Mouse (Mus musculus) liver, postnatal 0 days (tissue): ENCODE results near the gene Ldhal6b. TPM values are rescaled to one million over a fixed set of nuclear protein-coding genes. Genes with fewer than 3 reads are reported as not detected.

Source experiments
- ATAC-seq: fragments of 200-750 bp; cut with Nextera tagmentation; 2 replicates; pipeline ENCODE4 v1.8.0; 2017; ENCODE audit warnings: mild to moderate bottlenecking, moderate library complexity
- DNase-seq: peaks from one replicate; pipeline ENCODE4 v3.0.0-alpha.2; 2016
- H3K27ac ChIP-seq: fragments of 300-500 bp; sonication (generic); 2 replicates; pipeline ENCODE4 v1.5.1; 2014; ENCODE audit warnings: antibody characterized with exemption, moderate library complexity, mild to moderate bottlenecking, low read depth
- H3K27me3 ChIP-seq: fragments of 300-500 bp; sonication (generic); 2 replicates; pipeline ENCODE4 v1.6.1; 2014; ENCODE audit warnings: low read length, control low read depth, mixed read lengths; ENCODE audit not compliant: insufficient read depth
- H3K36me3 ChIP-seq: fragments of 300-500 bp; sonication (generic); replicated peaks from 2 replicates; pipeline ENCODE4 v1.6.1; 2014; ENCODE audit warnings: mild to moderate bottlenecking, control low read depth, low read length, moderate library complexity, mixed read lengths; ENCODE audit not compliant: insufficient read depth
- H3K4me1 ChIP-seq: fragments of 300-500 bp; sonication (generic); 2 replicates; pipeline ENCODE4 v1.6.1; 2014; ENCODE audit warnings: antibody characterized with exemption, mild to moderate bottlenecking, control low read depth; ENCODE audit not compliant: insufficient read depth
- H3K4me2 ChIP-seq: fragments of 300-500 bp; sonication (generic); 2 replicates; pipeline ENCODE4 v1.6.1; 2014; ENCODE audit warnings: low read depth, mild to moderate bottlenecking, low read length, moderate library complexity, mixed read lengths
- H3K4me3 ChIP-seq: fragments of 300-500 bp; sonication (generic); 2 replicates; pipeline ENCODE4 v1.5.1; 2014; ENCODE audit warnings: low read depth, low read length
- H3K9ac ChIP-seq: fragments of 300-500 bp; sonication (generic); replicated peaks from 2 replicates; pipeline ENCODE4 v1.6.1; 2014; ENCODE audit warnings: mild to moderate bottlenecking, moderate library complexity
- H3K9me3 ChIP-seq: fragments of 300-500 bp; sonication (generic); 2 replicates; pipeline ENCODE4 v1.6.1; 2016; ENCODE audit warnings: mild to moderate bottlenecking, control low read depth, low read length, mixed read lengths
- CTCF ChIP-seq: sonication (generic); IDR thresholded peaks from 2 replicates; pipeline ENCODE4 v1.5.1; 2016; ENCODE audit warnings: antibody characterized with exemption, low read depth
- EP300 ChIP-seq: IDR thresholded peaks from 2 replicates; pipeline ENCODE4 v1.6.1; 2016; ENCODE audit warnings: antibody characterized with exemption, low read depth, mild to moderate bottlenecking
- WGBS: fragments of 180-500 bp; shearing (Covaris S2); extraction: QIAGEN DNeasy Blood & Tissue Kit; methylation state at CpG from one replicate; pipeline ENCODE4 v1.1.7; 2014; ENCODE audit not compliant: insufficient replicate concordance; 5-methylcytosine and 5-hydroxymethylcytosine counted together
- polyA plus RNA-seq: library from polyadenylated mRNA; unstranded; fragments of >200 nt; fragmentation: Nextera tagmentation; extraction: Ambion mirVana; gene quantifications from 2 replicates; pipeline ENCODE4 v1.2.1, GENCODE M21; 2015

Gene Ldhal6b
- polyA plus RNA-seq, 1 experiment from 2014 or later: not detected

DNA sequence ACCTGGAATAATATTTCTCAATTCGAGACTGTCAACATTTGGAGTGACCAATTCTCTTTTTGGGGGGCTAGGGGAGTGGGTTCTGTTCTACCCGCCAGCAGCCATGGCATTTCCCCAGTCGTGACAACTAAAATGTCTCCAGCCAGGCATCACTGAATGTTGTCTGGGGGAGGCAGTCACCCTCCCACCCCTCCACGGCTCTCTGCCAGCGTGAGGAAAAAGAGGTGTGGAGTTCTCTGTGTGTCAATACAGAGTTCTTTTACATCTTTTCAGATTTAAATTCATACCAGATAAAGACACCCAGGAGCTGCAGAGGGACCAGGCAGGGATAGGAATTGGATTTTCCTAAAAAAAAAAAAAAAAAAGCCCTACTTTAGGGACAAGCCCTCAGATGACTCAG lies 22.4 kb downstream of the Ldhal6b start:
- no peak for ATAC-seq
- Histone ChIP-seq H3K9me3 (no peaks in the 10 kb centered on the region), H3K27me3 (no peaks in the 10 kb centered on the region), H3K4me3 (no peak overlapping the region), H3K4me1 (0 out of 2 replicates have a peak, but pooled peaks cover 3% of the 10 kb centered on the region), H3K36me3 (no peaks in the 10 kb centered on the region), H3K4me2 (no peak overlapping the region), H3K27ac (no peak overlapping the region), H3K9ac (no peak overlapping the region)
- 78% methylated on average over 5 of the region's 5 CpGs for WGBS
- TF ChIP-seq EP300 (no peak), CTCF (no peak)
- no peak for DNase-seq

DNA sequence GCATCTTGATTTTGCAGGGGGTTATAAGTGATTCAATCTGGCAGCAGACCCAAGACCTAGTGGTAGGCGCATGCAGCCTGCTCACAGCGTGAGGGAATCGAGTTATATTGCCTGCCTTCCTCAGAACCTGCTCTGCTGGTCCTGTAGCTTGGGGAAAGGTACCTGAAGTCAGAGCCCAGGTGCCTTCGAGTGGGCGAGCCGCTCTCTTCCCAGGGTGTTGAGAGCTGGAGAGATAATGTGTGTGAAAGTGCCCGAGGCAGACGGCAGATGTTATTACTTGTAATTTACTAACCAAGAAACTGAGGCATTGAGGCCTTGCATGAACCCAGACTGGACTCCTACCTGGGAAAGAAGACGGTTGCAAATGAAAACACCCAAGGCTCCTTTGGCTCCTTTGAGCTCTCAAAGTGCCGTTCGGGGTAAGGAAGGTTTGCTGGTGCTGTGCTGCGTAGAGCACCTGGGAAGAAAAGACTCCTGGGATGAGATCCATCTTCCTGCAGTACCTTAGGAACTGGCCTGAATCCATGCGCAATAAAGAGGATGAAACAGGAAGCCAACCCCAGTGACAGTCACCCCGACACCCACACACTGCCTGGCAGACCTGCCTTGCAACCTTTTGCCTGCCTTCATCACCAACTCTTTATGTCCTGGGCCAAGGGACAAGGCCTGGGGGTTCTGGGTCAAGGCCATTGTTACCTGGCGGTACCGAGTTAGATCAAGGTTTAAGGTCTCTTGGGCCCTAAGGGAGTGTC lies 22.9 kb downstream of the Ldhal6b start:
- 83% methylated on average over 16 of the region's 16 CpGs for WGBS
- ATAC-seq (no peak), DNase-seq (no peak)
- Histone ChIP-seq H3K4me3 (no peak overlapping the region), H3K27me3 (no peaks in the 10 kb centered on the region), H3K9me3 (no peaks in the 10 kb centered on the region), H3K4me2 (no peak overlapping the region), H3K4me1 (0 out of 2 replicates have a peak, but pooled peaks cover 3% of the 10 kb centered on the region), H3K9ac (no peak overlapping the region), H3K36me3 (no peaks in the 10 kb centered on the region), H3K27ac (no peak overlapping the region)
- TF ChIP-seq CTCF: no peak

DNA sequence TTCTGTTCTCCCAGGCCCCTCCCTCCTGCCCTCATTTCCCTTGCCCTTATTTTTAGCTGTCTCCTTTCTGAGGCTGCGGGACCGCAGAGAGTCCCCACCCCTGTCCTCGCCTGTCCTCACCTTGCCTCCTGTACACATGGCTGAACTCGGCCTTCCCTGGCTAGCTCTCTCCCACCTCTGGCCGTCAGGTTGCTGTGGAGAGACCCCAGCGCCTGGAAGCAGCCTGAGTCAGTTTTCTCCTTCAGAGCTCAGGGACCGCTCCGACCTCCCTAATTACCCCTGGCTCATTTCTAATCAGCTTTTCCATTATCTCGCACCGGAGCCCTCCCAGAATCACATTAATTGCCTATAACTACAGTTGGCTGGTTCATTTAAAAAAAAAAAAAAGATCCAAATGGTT lies 27.9 kb downstream of the Ldhal6b start:
- TF ChIP-seq CTCF (no peak), EP300 (no peak)
- 68% methylated on average over 10 of the region's 10 CpGs for WGBS
- Histone ChIP-seq H3K36me3 (no peaks in the 10 kb centered on the region), H3K4me2 (no peak overlapping the region), H3K9ac (no peak overlapping the region), H3K27me3 (no peaks in the 10 kb centered on the region; the same call in 1 of the 2 replicates), H3K27ac (no peak overlapping the region), H3K9me3 (no peaks in the 10 kb centered on the region), H3K4me3 (no peak overlapping the region), H3K4me1 (no peaks in the 10 kb centered on the region)
- no peak for DNase-seq
- ATAC-seq: no peak

DNA sequence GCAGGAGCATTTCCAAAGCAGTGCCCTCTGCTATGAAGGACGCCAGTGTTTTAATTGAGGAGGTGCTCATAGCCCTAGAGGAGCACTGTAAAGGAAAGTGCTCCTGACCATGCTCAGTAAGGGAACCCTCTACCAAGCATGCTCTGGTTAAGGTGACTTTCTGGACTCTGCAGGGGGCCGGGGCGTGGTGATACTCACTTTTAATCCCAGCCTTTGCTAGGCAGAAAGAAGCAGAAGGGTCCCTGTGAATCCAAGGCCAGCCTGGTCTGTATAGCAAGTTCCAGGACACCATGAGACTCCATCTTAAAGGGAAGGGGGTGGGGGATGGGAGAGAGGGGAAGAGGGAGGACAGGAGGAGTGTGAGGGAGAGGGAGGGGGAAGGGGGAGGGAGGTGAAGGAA lies 30.2 kb downstream of the Ldhal6b start:
- Histone ChIP-seq H3K4me2 (no peak overlapping the region), H3K4me1 (no peaks in the 10 kb centered on the region), H3K27ac (no peak overlapping the region), H3K36me3 (no peaks in the 10 kb centered on the region), H3K9me3 (no peaks in the 10 kb centered on the region), H3K27me3 (no peaks in the 10 kb centered on the region; the same call in 1 of the 2 replicates), H3K9ac (no peak overlapping the region), H3K4me3 (no peak overlapping the region)
- TF ChIP-seq CTCF (no peak), EP300 (no peak)
- 76% methylated on average over 3 of the region's 3 CpGs for WGBS
- DNase-seq (no peak), ATAC-seq (no peak)

DNA sequence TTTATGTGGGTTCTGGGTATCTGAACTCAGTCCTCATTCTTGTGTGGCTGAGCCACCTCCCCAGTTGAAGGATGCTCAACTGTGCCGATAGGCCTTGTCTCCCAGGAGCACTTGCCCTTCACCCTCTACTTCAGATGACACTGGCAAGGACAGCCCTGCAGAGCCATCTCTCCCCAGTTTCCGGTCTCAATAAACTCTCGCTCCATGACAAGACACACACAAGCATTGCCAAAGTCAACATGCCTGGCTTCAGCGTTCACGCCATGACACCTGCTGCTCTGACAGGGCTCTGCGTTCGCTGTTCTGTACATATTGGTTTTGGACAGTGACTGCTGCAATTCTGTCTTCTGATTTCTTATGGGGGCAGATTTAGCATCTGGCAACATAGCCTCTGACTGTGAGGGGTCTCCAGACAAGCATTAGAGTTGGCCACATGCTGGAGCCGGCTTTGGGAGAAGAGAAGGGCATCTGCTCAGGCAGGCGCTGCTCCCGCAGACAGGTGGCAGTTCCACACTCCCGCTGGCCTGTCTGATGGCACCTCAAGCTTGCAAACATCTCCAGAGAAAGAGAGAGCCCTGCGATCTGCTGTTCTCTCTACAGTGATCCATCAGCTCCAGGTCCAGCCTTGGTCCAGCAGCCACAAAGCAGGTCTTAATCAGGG lies 31.6 kb downstream of the Ldhal6b start:
- Histone ChIP-seq H3K4me1 (no peaks in the 10 kb centered on the region), H3K27ac (no peak overlapping the region), H3K9me3 (no peaks in the 10 kb centered on the region), H3K4me2 (no peak overlapping the region), H3K27me3 (no peaks in the 10 kb centered on the region; the same call in 1 of the 2 replicates), H3K36me3 (no peaks in the 10 kb centered on the region), H3K4me3 (no peak overlapping the region), H3K9ac (no peak overlapping the region)
- ATAC-seq: 0 out of 2 replicates have a peak, but pooled peaks have one; percentile 31
- TF ChIP-seq EP300 (no peak), CTCF (no peak)
- DNase-seq: peak; percentile 24
- WGBS: 73% methylated on average over 12 of the region's 12 CpGs

DNA sequence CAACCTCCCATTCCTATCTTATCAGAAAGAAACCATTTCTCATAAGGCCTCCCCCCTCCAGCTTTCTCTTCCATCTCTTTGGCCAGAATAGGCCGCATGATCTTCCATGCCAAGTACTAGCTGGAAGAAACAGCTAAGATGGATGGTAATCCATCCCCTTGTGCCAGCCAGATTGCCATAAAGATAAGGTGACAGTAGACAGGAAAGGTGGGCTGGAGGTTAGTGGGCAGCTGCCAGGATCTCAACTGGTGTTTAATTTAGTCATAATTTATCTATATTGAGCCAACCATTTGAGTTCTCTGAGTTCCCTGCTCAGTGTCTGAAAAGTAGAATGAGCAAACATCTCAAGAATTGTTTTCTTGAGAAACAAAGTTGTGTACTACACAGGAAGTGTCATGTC lies 32.9 kb downstream of the Ldhal6b start:
- ATAC-seq (no peak), DNase-seq (no peak)
- Histone ChIP-seq H3K4me2 (no peak overlapping the region), H3K4me1 (no peaks in the 10 kb centered on the region), H3K36me3 (no peaks in the 10 kb centered on the region), H3K9me3 (no peaks in the 10 kb centered on the region), H3K4me3 (no peak overlapping the region), H3K27me3 (no peaks in the 10 kb centered on the region; the same call in 1 of the 2 replicates), H3K27ac (no peak overlapping the region), H3K9ac (no peak overlapping the region)
- 70% methylated on average over 1 of the region's 1 CpGs for WGBS
- TF ChIP-seq CTCF: no peak
- TF ChIP-seq EP300: no peak
